Mouse (Mus musculus): ENCODE data around the gene Rab42. TPM values are rescaled to one million over a fixed set of nuclear protein-coding genes. Genes with fewer than 3 reads are reported as not detected.
A peak's percentile ranks its signal among the peaks of the same experiment; 100 is the strongest.

The Rab42 gene
- polyA plus RNA-seq, 1 experiment = not detected

GRCm38 (mm10) chr4:132274156-132274862, 28.9 kb downstream of the Rab42 start, which contains the start of gene Taf12:
Taf12 (plus strand) TSS chr4:132274375.
- TF ChIP-seq CTCF (IDR thresholded peaks at IDR 0.05; ENCODE audit: low read depth, low read length) (no peak), EP300 (IDR thresholded peaks at IDR 0.05; ENCODE audit: insufficient read depth, low read depth, low read length) (0 out of 2 replicates have a peak, but pooled peaks have one; percentile 49), POLR2A (IDR thresholded peaks at IDR 0.05; ENCODE audit: insufficient read depth, low read length) (peak; percentile 98)
- peaks cover 2% of the 10 kb centered on the region for H3K4me1 ChIP-seq (ENCODE audit: control insufficient read depth, insufficient read depth, low read length)

GRCm38 (mm10) chr4:132273166-132273565, 30.0 kb downstream of the Rab42 start:
- TF ChIP-seq POLR2A (IDR thresholded peaks at IDR 0.05; ENCODE audit: insufficient read depth, low read length) (no peak), CTCF (IDR thresholded peaks at IDR 0.05; ENCODE audit: low read depth, low read length) (no peak), EP300 (IDR thresholded peaks at IDR 0.05; ENCODE audit: insufficient read depth, low read depth, low read length) (no peak)
- Histone ChIP-seq H3K9me3 (replicated peaks; ENCODE audit: control insufficient read depth, insufficient read depth, low read length, poor library complexity, severe bottlenecking) (no peaks in the 10 kb centered on the region), H3K27me3 (ENCODE audit: control insufficient read depth, insufficient read depth, low read length, poor library complexity, severe bottlenecking) (no peaks in the 10 kb centered on the region), H3K4me1 (ENCODE audit: control insufficient read depth, insufficient read depth, low read length) (peaks cover 2% of the 10 kb centered on the region), H3K4me3 (ENCODE audit: low read depth, low read length) (peak overlapping the region; percentile 23; the same call in 1 of the 2 replicates), H3K9ac (ENCODE audit: low read depth, poor library complexity, severe bottlenecking) (peak overlapping the region; percentile 83), H3K36me3 (ENCODE audit: control insufficient read depth, insufficient read depth, low read length, poor library complexity, severe bottlenecking) (no peaks in the 10 kb centered on the region), H3K27ac (ENCODE audit: insufficient read depth, low read length) (peak overlapping the region; percentile 48)

More at GRCm38 (mm10) chr4:132274156-132274862, 28.9 kb downstream of the Rab42 start, which contains the start of gene Taf12:
- Histone ChIP-seq H3K9me3 (replicated peaks; ENCODE audit: control insufficient read depth, insufficient read depth, low read length, poor library complexity, severe bottlenecking) (no peaks in the 10 kb centered on the region), H3K27me3 (ENCODE audit: control insufficient read depth, insufficient read depth, low read length, poor library complexity, severe bottlenecking) (no peaks in the 10 kb centered on the region), H3K4me3 (ENCODE audit: low read depth, low read length) (peak within 1 kb of the TSS; percentile 97), H3K36me3 (ENCODE audit: control insufficient read depth, insufficient read depth, low read length, poor library complexity, severe bottlenecking) (no peaks in the 10 kb centered on the region), H3K27ac (ENCODE audit: insufficient read depth, low read length) (peak within 1 kb of the TSS; percentile 17), H3K9ac (ENCODE audit: low read depth, poor library complexity, severe bottlenecking) (peak within 1 kb of the TSS; percentile 83)

- H3K4me1 ChIP-seq (ENCODE audit: control insufficient read depth, insufficient read depth, low read length) = peaks cover 2% of the 10 kb centered on the region
- H3K4me3 ChIP-seq (ENCODE audit: low read depth, low read length) = no peak overlapping the region
- H3K27me3 ChIP-seq (ENCODE audit: control insufficient read depth, insufficient read depth, low read length, poor library complexity, severe bottlenecking) = no peaks in the 10 kb centered on the region
- H3K27ac ChIP-seq (ENCODE audit: insufficient read depth, low read length) = peak overlapping the region; percentile 81
- peak; percentile 88 for TF ChIP-seq EP300 (IDR thresholded peaks at IDR 0.05; ENCODE audit: insufficient read depth, low read depth, low read length)
- TF ChIP-seq CTCF (IDR thresholded peaks at IDR 0.05; ENCODE audit: low read depth, low read length) = peak; percentile 41
- peak; percentile 100 for TF ChIP-seq POLR2A (IDR thresholded peaks at IDR 0.05; ENCODE audit: insufficient read depth, low read length)
- no peaks in the 10 kb centered on the region for H3K36me3 ChIP-seq (ENCODE audit: control insufficient read depth, insufficient read depth, low read length, poor library complexity, severe bottlenecking)
- no peaks in the 10 kb centered on the region for H3K9me3 ChIP-seq (replicated peaks; ENCODE audit: control insufficient read depth, insufficient read depth, low read length, poor library complexity, severe bottlenecking)
- peak overlapping the region; percentile 36 for H3K9ac ChIP-seq (ENCODE audit: low read depth, poor library complexity, severe bottlenecking)
Observed at GRCm38 (mm10) chr4:132269740-132270560, 33.2 kb downstream of the Rab42 start.

GRCm38 (mm10) chr4:132268871-132269739, 34.1 kb downstream of the Rab42 start:
- H3K4me3 ChIP-seq (ENCODE audit: low read depth, low read length) = no peak overlapping the region
- H3K27me3 ChIP-seq (ENCODE audit: control insufficient read depth, insufficient read depth, low read length, poor library complexity, severe bottlenecking) = no peaks in the 10 kb centered on the region
- H3K9ac ChIP-seq (ENCODE audit: low read depth, poor library complexity, severe bottlenecking) = no peak overlapping the region
- H3K36me3 ChIP-seq (ENCODE audit: control insufficient read depth, insufficient read depth, low read length, poor library complexity, severe bottlenecking) = no peaks in the 10 kb centered on the region
- H3K4me1 ChIP-seq (ENCODE audit: control insufficient read depth, insufficient read depth, low read length) = peaks cover 2% of the 10 kb centered on the region
- 0 out of 2 replicates have a peak overlapping the region, but pooled peaks have one; percentile 39 for H3K27ac ChIP-seq (ENCODE audit: insufficient read depth, low read length)
- H3K9me3 ChIP-seq (replicated peaks; ENCODE audit: control insufficient read depth, insufficient read depth, low read length, poor library complexity, severe bottlenecking) = no peaks in the 10 kb centered on the region
- TF ChIP-seq EP300 (IDR thresholded peaks at IDR 0.05; ENCODE audit: insufficient read depth, low read depth, low read length) (no peak), POLR2A (IDR thresholded peaks at IDR 0.05; ENCODE audit: insufficient read depth, low read length) (no peak), CTCF (IDR thresholded peaks at IDR 0.05; ENCODE audit: low read depth, low read length) (no peak)

- H3K27ac ChIP-seq (ENCODE audit: insufficient read depth, low read length) = no peak overlapping the region
- no peaks in the 10 kb centered on the region for H3K36me3 ChIP-seq (ENCODE audit: control insufficient read depth, insufficient read depth, low read length, poor library complexity, severe bottlenecking)
- H3K27me3 ChIP-seq (ENCODE audit: control insufficient read depth, insufficient read depth, low read length, poor library complexity, severe bottlenecking) = no peaks in the 10 kb centered on the region
- TF ChIP-seq EP300 (IDR thresholded peaks at IDR 0.05; ENCODE audit: insufficient read depth, low read depth, low read length) (no peak), CTCF (IDR thresholded peaks at IDR 0.05; ENCODE audit: low read depth, low read length) (no peak), POLR2A (IDR thresholded peaks at IDR 0.05; ENCODE audit: insufficient read depth, low read length) (no peak)
- H3K9ac ChIP-seq (ENCODE audit: low read depth, poor library complexity, severe bottlenecking) = no peak overlapping the region
- H3K9me3 ChIP-seq (replicated peaks; ENCODE audit: control insufficient read depth, insufficient read depth, low read length, poor library complexity, severe bottlenecking) = no peaks in the 10 kb centered on the region
- no peak overlapping the region for H3K4me3 ChIP-seq (ENCODE audit: low read depth, low read length)
- H3K4me1 ChIP-seq (ENCODE audit: control insufficient read depth, insufficient read depth, low read length) = peaks cover 2% of the 10 kb centered on the region
Observed at GRCm38 (mm10) chr4:132266835-132267349, 36.3 kb downstream of the Rab42 start.
